Mouse (Mus musculus): ENCODE results near the gene Fmnl2.

Gene Fmnl2

DNA sequence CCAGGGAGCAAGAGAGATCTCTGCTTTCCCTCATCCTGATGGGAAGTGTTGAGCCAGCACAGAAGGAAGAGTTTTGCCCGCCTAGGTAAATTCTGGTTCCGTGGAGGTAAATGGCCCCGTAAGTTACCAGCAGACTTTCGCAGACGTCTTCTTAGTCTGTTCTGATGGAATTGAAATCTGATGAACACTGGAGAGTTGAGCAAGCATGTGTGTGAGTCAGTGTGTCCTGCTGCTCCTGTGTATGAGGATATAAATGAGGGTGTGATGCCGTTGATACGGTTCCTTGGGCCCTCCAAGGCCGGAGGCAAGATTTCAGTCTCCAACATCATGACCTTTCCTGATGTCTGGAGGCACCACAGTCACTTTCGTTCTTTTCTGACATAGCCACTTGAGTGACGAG lies 98.2 kb downstream of the Fmnl2 start:
- in situ Hi-C loops (cut with MseI, MboI) = no loop called here

DNA sequence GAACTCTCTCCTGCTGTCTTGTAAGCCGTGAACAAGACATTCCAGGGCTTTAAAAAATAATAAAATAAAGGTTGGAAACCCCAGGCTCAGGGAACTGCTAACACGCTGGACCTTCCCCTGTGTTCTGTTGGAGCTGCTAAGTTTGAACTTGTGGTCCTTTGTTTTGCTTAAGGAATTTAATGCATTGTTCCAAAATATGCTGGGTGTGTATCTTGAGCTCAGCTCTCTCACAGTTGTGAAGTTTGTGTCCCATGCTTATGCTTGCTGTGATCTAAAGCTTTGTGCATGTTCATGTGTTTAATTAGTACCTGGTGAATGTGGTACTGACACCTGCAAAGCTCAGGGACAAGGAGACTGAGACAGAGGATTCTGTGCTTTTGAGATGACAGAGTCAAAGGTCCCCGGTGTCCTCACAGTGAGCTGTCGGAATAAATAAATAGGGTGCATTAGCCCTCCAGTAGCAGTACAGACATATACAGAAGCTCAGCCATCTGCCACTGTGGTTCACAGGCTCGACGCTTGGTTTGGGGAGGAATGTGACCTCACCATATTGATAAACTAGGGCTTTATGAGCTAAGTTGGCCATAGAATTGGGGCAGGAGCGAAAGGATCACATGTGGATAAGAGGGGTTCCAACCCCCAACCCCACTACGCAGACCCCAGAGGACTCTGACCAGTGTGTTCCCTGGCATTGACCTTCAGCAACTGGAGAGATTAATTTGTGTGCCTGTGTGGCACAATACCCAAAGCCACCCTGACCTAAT lies 100.3 kb downstream of the Fmnl2 start:
- in situ Hi-C loops (cut with MseI, MboI) = no loop called here

GRCm38 (mm10) chr2:52958535-52959290 lies 101.1 kb downstream of the Fmnl2 start:
- in situ Hi-C loops (cut with MseI, MboI) = no loop called here

- in situ Hi-C loops (cut with MseI, MboI) = no loop called here
Measured at GRCm38 (mm10) chr2:52959291-52959621, 101.6 kb downstream of the Fmnl2 start.

GRCm38 (mm10) chr2:52959982-52960381 lies 102.3 kb downstream of the Fmnl2 start:
- in situ Hi-C loops (cut with MseI, MboI) = no loop called here

GRCm38 (mm10) chr2:52960697-52961096 lies 103.0 kb downstream of the Fmnl2 start:
- in situ Hi-C loops (cut with MseI, MboI) = no loop called here

DNA sequence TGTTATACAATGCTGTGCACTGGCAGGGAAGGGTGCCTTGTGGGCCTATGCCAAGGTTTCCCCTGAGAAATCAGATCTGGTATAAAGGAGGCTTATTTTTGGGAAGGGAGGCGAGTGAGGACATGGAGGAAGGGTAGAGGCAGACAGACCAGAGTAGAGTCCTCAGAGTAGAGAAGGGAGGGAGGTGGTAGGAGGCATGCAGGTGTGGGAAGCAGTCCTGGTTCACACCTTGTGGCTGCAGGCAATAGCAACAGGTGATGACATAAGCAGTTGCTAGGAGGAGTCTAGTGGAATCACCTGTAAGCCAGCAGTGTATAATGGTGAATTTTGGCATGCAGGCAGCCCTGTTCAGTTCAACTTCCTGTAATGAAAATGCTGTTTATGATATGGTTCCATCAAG lies 105.8 kb downstream of the Fmnl2 start:
- in situ Hi-C loops (cut with MseI, MboI) = no loop called here

GRCm38 (mm10) chr2:52964386-52964928 lies 106.8 kb downstream of the Fmnl2 start:
- in situ Hi-C loops (cut with MseI, MboI) = no loop called here

DNA sequence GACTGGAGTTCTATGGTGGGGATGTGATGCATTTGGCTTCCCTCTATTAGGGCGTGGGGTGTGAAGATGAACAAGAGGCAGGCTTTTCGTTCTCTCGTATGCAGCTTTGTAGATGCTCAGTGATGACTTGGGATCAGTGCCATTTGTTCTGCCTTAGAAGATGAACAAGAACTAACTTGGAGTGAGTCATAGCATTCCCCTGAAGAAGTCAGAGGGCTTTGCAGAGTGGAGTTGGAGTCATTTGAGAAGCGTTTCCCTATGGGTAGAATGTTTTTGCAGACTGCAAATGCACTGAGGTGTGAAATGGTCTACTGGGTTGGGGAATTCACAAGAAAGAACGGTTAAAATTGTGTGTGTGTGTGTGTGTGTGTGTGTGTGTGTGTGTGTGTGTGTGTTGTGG lies 108.6 kb downstream of the Fmnl2 start:
- in situ Hi-C loops (cut with MseI, MboI) = no loop called here

- in situ Hi-C loops (cut with MseI, MboI) = no loop called here
Measured at GRCm38 (mm10) chr2:52966820-52967460, 109.3 kb downstream of the Fmnl2 start.

DNA sequence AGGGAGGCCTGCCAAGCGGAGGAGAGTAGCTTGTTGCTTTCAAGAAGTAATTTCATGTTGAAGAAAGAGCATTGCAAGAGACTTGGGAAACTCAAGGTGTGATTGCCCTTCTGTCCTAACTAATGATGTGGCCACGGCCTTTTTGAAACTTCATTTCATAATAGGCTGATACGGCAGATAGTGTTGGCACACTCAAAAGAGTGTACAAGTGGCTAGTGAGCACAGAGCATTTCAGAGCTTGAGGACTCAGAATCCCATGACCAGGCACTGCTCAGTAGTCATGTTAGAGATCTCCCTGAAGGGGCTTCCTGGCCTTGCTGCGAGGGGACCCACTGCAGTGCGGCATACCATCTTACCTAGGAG lies 109.8 kb downstream of the Fmnl2 start:
- in situ Hi-C loops (cut with MseI, MboI) = no loop called here

GRCm38 (mm10) chr2:52968884-52969283 lies 111.2 kb downstream of the Fmnl2 start:
- in situ Hi-C loops (cut with MseI, MboI) = no loop called here

DNA sequence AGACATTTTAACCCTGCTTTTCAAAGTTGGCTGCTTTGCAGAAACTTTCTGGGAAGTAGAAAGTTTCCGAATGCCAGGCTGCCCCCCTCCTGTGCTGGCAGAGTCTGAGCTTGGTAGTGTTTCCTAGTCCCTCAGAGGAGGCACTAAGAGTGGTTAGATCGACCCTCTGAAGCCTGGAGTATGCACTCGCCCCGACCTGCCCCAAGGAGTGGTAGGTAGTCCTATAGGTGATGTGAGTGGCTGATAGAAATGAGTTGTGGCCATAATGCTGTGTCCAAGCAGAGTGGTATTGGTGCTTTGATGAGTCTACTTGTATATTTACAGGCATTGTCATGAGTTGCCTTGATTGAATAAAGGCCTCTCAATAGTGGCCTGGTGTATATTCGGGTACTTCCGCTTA lies 116.4 kb downstream of the Fmnl2 start:
- in situ Hi-C loops (cut with MseI, MboI) = no loop called here

DNA sequence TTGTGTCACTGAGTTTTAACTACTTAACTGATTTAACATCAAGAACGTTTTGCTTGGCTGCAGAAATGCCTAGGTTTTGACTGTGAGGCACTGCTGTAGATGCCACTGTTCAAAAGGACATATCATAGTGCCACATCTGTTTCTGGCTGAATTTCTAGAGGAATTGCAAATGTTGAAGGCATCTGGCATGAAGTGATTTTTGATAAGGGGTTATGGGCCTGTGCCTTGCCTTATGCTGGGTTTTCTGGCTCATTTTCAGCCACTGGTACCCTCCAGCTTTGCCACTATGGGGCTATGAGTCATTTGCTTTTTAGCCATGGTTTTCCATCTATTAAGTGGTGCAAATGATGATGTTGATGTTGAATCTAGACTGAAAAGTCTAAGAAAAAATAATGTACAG lies 117.1 kb downstream of the Fmnl2 start:
- in situ Hi-C loops (cut with MseI, MboI) = no loop called here

DNA sequence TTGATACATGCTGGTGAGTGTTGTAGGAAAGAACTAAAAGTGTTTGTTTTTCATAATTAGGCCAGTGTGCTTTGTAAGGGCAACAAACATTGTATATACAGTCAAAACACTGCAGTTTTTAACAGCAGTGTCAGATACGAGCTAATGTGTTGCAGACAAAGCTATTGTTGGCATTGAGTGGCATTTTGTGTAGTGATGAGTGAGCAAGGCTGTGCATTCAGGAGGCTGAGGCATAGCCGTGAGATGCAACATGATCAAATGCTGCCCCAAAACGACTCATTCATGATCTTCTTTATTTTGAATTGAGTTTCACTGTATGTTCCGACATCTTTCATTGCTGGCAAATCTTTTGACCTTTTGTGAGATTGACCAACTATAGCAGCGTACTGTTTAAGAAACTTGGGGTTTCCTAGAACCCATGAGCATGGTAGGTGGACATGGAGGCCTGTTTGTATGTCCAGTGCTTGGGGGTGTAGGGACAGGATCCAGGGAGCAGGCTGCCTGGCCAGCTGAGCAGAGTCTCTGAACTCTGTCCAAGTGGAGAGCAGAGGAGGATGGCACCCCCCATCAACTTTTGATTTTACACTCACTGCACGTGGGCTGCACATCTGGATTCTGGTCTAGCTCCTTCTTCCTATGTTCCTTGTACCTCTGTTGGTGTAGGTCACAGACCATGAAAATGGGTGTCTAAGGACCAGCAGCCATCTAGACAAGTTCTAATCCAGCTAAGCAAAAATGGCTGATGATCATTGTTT lies 120.4 kb downstream of the Fmnl2 start:
- in situ Hi-C loops (cut with MseI, MboI) = no loop called here

GRCm38 (mm10) chr2:52978796-52979195 lies 121.1 kb downstream of the Fmnl2 start:
- in situ Hi-C loops (cut with MseI, MboI) = no loop called here

- in situ Hi-C loops (cut with MseI, MboI) = no loop called here
Measured at GRCm38 (mm10) chr2:52979280-52979763, 121.7 kb downstream of the Fmnl2 start.

DNA sequence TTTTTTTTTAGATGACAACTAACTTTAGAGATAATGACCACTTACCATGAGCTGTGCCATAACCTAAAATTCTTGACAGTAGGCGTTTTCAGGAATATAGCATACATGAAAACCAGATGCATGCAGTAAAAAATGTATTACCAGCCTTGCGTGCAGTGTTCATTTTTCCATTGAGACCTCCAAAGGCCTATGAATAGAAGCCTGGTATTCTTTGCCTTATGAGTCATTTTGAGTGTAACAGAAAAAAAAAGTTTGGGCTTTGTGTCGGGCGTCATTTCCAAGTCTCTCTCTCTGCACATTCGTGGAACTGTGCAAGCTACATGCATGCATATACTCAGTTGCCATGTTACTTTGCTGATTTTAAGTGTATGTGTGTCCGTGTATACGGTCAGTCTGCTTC lies 123.5 kb downstream of the Fmnl2 start:
- in situ Hi-C loops (cut with MseI, MboI) = no loop called here

DNA sequence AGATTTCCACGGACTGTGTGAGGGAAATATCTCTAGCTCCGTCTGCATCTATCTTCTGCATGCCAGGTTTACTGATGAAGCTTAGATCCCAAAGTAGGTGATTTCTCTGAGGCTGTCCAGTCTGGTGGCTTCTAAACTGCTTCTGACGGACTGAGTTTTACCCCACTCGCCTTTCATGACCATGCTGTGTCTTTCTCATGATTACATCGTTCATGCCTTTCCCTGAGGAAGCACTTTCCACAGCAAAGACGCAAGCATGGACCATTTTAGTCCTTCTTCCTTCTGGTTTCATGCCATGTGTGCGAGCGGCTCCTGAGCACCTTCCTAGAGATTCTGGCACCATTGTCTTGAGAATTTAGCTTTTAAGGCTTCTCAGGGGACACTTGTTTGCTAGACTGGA lies 123.9 kb downstream of the Fmnl2 start:
- in situ Hi-C loops (cut with MseI, MboI) = no loop called here

DNA sequence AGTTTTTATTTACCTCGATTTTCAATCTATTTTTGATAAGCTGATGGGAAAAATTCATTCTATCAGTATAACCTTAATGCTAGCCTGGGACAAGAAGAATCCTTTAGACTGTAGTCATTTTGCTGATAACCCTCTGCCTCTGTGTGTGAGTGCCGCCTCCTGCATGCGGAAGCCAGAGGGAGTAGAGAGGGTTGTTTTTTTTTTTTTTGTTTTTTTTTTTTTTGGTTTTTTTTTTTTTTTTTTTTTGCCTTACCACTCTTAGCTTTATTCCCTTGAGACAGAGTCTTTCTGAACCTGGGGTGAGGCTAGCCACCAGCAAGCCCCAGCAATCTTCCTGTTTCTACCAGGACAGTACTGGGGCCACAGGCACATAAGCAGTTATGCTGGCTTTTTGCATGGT lies 124.8 kb downstream of the Fmnl2 start:
- in situ Hi-C loops (cut with MseI, MboI) = no loop called here

DNA sequence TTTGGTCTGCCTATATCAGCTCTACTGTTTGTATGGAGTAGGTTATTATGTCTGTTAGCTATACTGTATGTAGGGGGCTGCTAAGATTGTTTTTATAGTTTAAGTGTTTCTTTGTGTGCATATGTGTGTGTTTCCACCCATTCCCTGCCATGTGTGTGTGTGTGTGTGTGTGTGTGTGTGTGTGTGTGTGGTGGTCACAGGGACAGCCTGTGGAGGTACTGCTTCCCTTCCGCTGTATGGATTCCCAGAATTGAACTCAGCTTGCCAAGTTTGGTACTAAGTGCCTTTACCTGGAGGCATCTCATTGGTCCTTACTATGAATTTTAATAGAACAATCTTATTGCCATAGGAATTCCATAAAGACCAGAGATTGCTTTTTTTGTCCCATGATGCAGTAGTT lies 126.9 kb downstream of the Fmnl2 start:
- in situ Hi-C loops (cut with MseI, MboI) = no loop called here

GRCm38 (mm10) chr2:52985167-52985566 lies 127.5 kb downstream of the Fmnl2 start:
- in situ Hi-C loops (cut with MseI, MboI) = no loop called here

Measured in mouse trophoblast stem cell (cell line).